Mouse (Mus musculus): ENCODE measurements around the gene Rabggtb.

GRCm38 (mm10) chr3:153905251-153906135, 7.3 kb downstream of the Rabggtb start:
- TF ChIP-seq GATA1 (IDR thresholded peaks at IDR 0.05; ENCODE audit: borderline replicate concordance, low read length) (no peak), FLI1 (IDR thresholded peaks at IDR 0.05; ENCODE audit: low read length) (no peak)

Data from megakaryocyte, embryonic 14.5 days (primary cell).